Mouse (Mus musculus) cerebellum, postnatal 14 days (tissue): ENCODE data around the gene Cep95.
"Not testable (repeated sequence)": the region's sequence is repeated elsewhere in the genome, so short reads cannot be mapped to it uniquely, and the experiment has no call there.

Source experiments
- DNase-seq, 2 experiments: peaks; one replicate each; pipeline ENCODE4 v3.0.0; 2021; ENCODE audit warnings: mixed read lengths in 2 of 2

Cep95 gene

GRCm38 (mm10) chr11:106788775-106789459, at the start of gene Cep95, which contains the start of gene Ddx5:
Cep95 (plus strand) TSS chr11:106789252.
Ddx5 (minus strand) TSS chr11:106789185.
- DNase-seq: peak; percentile 98

DNA sequence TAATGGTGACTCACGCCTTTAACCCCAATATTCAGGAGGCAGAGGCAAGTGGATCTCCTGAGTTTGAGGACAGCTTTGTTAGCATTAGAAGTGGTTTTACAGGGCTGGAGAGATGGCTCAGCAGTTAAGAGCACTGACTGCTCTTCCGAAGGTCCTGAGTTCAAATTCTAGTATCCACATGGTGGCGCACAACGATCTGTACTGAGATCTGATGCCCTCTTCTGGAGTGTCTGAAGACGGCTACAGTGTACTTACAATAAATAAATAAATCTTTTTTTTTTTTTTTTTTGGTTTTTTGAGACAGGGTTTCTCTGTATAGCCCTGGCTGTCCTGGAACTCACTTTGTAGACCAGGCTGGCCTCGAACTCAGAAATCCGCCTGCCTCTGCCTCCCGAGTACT, 48.3 kb upstream of the Cep95 start:
- DNase-seq: not testable (repeated sequence)

DNA sequence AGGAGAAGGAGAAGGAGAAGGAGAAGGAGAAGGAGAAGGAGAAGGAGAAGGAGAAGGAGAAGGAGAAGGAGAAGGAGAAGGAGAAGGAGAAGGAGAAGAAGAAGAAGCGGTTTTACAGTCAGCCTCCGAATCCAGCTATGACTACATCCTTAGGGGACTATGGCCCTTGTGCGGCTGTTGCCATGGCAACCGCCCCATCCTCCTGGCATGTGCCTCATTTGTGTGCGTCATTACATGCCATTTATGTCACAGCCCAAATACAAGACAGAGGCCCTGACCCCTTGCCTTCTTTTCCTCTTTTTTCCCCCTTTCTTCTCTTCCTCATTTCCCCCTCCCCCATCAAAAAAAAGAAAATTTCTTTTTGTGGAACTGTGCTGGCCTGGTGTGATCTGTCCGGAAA, 47.8 kb upstream of the Cep95 start:
- peak; percentile 41 to 48 for DNase-seq

DNA sequence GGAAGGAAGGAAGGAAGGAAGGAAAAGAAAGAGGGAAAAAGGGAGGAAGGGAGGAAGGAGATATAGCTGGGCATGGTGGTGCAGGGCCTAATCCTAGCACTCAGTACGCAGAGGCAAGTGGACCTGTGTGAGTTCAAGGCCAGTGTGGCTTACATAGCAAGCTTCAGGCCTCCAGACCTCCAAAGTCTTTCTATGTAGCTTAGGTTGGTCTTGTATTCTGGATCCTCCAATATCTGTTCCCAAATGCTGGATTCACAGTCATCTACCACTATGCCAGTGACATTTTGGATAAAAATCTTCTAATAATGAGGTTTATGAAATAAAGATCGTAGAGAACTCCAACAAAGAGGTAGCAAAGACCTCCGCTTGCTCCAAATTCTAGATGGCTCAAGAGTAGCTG, 47.2 kb upstream of the Cep95 start:
- DNase-seq: no peak

DNA sequence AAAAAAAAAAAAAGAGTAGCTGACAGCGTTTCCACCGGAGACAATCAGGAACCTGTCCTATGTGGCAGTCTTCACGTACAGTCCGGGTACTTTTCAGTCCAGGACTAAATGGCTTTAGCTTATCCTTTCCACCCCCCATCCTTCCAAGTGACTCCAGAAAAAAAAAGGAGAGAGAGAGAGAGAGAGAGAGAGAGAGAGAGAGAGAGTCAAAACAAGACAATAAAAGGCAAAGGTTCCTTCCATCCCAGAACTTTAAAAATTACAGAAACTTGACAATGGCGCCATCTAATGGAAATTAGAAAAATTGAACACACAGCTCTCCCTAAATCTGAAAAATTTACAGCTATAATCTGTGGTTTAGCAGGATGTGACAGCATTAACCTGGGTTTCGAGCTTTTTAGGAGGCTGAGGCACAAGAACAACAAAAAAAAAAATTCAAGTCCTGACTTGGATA, 46.6 kb upstream of the Cep95 start:
- peak in 1 of 2 experiments; percentile 32 for DNase-seq

- no peak for DNase-seq
Measured at GRCm38 (mm10) chr11:106744949-106745348, 44.1 kb upstream of the Cep95 start.

- not testable (repeated sequence) for DNase-seq
Measured at GRCm38 (mm10) chr11:106749557-106750120, 39.4 kb upstream of the Cep95 start.

DNA sequence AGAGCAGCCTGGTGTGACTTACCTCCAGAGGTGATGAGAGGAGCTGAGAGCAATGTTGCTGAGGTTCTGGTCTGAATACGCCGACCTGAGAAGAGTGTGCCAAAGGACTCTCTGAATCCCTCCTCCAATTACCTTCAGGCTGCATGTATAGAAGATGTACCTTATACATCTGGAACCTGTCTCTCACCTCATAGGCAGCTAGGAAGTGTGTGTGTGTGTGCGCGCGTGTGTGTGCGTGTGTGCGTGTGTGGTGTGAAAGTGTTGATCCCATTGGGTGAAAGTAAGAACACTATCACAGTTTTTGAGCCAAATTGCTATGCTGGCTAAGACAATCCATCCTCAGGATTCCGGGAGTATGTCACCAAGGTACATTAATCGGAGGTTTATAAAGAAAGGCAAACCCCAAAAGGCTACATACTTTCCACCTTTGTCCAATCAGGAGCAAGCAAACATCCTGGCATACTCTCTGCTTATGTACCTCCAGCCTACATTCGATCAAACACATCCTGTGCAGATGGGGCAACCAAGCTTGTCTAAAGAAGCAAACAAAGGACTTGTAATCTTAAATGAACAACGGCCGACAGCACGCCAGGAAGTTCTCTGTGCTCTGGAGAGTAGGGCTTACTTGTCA, 38.8 kb upstream of the Cep95 start, which contains the start of gene Pecam1:
Gene Pecam1, minus strand, starts transcription at position 508 of the 631 bp plus-strand sequence.
- DNase-seq: no peak

DNA sequence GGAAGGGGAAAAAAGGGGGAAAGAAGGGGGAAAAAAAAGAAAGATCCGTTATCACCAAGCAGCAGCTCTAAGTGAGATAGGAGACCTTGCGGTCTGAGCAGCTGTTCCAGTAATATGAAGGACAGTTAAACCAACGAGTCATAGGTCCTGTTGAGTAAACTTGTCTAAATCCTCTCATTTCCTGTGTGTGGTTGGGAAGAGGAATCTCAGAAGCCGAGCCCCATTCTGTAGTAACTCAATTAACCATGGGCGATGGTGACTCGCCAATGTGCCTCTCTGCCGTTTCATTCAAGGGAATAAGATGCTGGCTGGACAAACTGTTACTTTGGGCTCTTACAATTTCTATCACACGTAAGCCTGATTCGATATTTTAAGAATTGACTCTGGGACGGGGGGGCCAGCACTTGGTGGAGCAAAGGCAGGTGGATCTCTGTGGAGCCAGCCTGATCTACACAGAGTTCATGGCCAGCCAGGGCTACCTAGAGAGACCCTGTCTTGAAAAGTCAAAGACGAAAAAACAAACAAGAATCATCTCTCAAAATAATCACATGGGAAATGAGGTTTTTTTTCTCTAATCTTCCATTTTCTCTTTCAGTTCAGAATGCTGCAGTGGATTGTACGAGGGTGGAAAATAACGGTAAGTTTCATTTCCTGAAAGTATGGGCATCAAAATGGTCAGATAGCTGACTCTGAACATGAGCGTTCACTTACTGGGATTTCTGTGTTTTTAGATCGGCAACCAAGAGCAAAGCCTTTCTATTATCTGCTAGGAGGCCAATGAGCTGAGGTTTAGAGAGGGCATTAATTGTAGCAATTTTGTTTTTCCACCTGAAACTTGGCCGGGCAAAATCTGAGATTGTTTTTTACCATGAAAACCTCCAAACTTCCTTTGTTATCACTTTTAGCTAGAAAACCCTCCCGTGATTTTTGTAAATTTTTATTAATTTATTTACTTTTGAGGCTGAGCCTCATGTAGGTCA, 37.7 kb upstream of the Cep95 start, which contains the start of gene Milr1:
Gene Milr1, plus strand, starts transcription at position 188 of the 980 bp plus-strand sequence.
- DNase-seq: no peak

- no peak for DNase-seq
Measured at GRCm38 (mm10) chr11:106752103-106752502, 36.9 kb upstream of the Cep95 start.

- DNase-seq: no peak
Measured at GRCm38 (mm10) chr11:106753314-106753713, 35.7 kb upstream of the Cep95 start.

DNA sequence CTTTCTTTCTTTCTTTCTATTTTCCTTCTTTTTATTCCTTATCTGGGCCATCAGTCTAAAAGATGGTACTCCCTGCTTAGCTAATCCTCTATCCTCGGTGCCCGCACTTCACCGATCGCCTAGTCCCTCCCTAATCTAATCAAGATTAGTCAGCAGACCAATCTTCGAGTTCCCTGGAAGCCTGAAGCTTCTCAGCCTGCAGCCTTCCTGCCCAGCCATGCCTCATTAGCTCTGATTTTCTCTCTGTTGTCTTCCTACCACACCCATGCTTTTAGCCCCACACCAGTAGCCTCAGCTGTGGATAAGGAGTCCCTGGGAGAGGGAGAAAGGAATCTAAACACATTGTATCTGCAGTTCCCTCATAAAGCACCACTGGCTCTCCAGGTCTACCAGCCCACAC, 33.5 kb upstream of the Cep95 start:
- DNase-seq: no peak

DNA sequence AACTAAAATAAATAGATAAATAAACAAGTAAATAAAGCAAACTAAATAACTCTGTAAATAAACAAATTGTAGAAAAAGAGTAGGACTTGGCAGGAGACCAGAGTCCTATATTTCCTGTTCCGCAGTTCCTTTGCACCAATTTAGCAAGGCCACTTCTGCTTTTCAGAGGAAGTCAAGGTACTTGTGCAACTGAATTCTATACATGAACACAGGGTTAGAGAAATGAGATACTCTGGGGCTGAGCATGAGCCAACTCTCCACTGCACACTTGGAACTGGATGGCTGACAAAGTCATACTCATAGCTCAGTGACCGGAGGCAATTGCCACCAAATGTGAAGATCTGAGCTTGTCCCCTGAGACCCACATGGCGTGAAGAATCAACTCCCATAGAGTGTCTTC, 30.0 kb upstream of the Cep95 start:
- DNase-seq: no peak

DNA sequence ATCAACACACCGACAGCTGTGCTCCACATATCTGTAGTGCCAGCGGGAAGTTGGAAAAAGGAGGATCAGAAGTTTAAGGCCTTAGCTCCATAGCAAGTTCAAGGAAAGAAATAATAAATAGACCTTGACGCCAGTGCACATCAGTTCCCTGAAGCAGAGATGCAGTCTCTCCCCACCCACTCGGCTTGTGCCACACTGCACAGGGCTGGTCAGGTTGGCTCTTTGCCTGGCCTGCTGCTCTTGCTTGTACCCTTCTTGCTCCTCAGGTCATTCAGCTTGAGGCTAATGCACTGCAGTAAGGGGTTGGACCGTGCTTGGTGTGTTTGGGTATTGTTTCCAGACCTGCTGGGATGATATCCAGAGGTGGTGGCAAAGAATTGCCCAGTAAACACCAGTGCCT, 28.5 kb upstream of the Cep95 start:
- DNase-seq: peak; percentile 31 to 58

DNA sequence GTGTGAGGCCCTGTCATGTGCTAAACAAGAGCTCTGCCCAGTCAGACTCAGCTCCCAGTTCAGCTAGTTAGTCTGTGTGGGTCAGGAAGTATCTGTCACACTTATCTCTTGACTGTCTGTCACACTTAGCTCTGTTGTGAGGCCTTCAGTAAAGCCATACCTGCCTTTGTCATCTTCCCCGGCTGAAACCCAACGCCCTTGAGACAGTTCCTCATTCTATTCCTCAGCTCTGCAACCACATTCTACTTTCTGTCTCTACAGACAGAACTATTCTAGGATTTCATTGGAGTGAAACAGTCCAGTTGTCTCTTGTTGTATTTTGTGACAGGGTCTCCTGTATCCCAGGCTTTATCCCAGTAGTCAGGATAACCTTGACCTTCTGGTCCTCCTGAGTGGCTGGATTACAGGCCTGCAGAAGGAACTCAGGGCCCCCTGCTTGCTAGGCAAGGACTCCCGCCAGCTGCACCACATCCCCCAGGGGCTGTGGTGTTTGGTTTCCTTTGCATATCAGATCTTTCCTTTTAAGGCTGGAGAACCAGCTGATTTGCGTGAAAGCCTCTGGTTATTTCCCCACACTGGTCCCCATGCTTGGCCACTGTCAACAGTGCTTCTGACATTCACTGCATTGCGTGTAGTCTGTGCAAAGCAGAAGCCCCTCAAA, 26.8 kb upstream of the Cep95 start:
- no peak for DNase-seq

DNA sequence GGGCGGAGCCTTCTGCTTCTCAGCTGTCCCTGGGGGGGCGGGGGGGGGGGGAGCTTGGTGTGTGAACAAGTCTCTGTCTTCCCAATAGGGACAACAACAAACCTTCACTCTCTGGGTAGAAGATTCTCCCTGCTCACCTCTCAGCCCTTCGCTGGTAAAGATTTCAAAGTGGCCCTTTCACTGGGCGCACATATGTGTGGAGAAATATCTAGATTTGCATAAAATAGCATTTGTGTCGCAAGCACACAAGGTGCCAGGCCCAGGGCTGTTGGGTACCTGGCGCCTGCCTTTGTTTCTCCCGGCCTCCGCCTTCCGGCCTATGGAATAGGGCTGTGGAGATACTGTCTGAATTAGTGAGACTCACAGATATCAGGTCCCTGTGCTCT, 26.3 kb upstream of the Cep95 start:
- DNase-seq: no peak

- DNase-seq: no peak
Measured at GRCm38 (mm10) chr11:106766611-106767162, 22.4 kb upstream of the Cep95 start.

GRCm38 (mm10) chr11:106767516-106767915, 21.5 kb upstream of the Cep95 start:
- no peak for DNase-seq

GRCm38 (mm10) chr11:106770195-106770974, 18.7 kb upstream of the Cep95 start:
- peak in 1 of 2 experiments; percentile 52 for DNase-seq

GRCm38 (mm10) chr11:106773061-106773460, 16.0 kb upstream of the Cep95 start:
- no peak for DNase-seq

GRCm38 (mm10) chr11:106776960-106777359, 12.1 kb upstream of the Cep95 start:
- DNase-seq: no peak
